Mouse (Mus musculus) megakaryocyte, embryonic 14.5 days (primary cell): ENCODE measurements around the gene Med22.

Experiments
- FLI1 ChIP-seq: IDR thresholded peaks from 2 replicates; pipeline ENCODE4 v1.6.1; 2012; ENCODE audit warnings: low read length, inconsistent platforms, mixed read lengths
- GATA1 ChIP-seq: IDR thresholded peaks from 3 replicates; pipeline ENCODE4 v1.6.1; 2012; ENCODE audit warnings: mixed read lengths, low read length, inconsistent platforms, borderline replicate concordance

DNA sequence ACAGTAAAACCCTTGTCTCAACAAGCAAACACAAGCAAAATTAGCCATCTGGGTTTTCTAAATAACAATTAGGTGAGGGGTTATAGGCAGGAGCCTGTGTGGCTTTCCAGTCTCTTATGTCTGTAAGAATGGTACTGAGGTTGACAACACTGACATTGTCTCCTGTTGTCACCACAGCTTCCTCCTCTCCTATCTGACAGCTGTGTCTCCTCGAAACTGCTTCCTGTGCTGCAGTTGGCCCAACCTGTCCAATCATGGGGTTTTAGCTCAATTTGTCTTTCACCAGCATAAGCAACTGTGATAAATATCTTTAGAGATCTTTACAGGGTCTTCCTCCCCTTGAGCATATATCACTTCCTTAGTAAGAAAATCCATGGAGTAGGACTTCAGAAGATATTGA, 25.9 kb upstream of the Med22 start:
- TF ChIP-seq GATA1 (no peak), FLI1 (no peak)
